Mouse (Mus musculus) spleen, adult 2 months (tissue): ENCODE results near the gene Miox. TPM values are rescaled to one million over a fixed set of nuclear protein-coding genes. Genes with fewer than 3 reads are reported as not detected.

Source experiments
- DNase-seq, 2 experiments: peaks; one replicate each; pipeline versions ENCODE4 v3.0.0 to v3.0.0-alpha.2; 2012 to 2021; ENCODE audit warnings: low spot score in 2 of 2, low read depth in 1 of 2
- H3K27ac ChIP-seq: fragments of 200-500 bp; 2 replicates; pipeline ENCODE4 v1.5.1; 2012; ENCODE audit warnings: low read length, inconsistent platforms; ENCODE audit not compliant: insufficient read depth
- H3K27me3 ChIP-seq: fragments of 200-500 bp; 2 replicates; pipeline ENCODE4 v1.6.1; 2012; ENCODE audit warnings: mild to moderate bottlenecking, moderate library complexity, low read length, inconsistent platforms; ENCODE audit not compliant: control insufficient read depth, insufficient read depth
- H3K36me3 ChIP-seq: fragments of 200-500 bp; 2 replicates; pipeline ENCODE4 v1.6.1; 2012; ENCODE audit warnings: mild to moderate bottlenecking, low read length, inconsistent platforms; ENCODE audit not compliant: control insufficient read depth, insufficient read depth
- H3K4me1 ChIP-seq: fragments of 200-500 bp; 2 replicates; pipeline ENCODE4 v1.6.1; 2011; ENCODE audit warnings: inconsistent platforms; ENCODE audit not compliant: control insufficient read depth, insufficient read depth, insufficient read length
- H3K4me3 ChIP-seq: fragments of 200-500 bp; 2 replicates; pipeline ENCODE4 v1.5.1; 2011; ENCODE audit warnings: mild to moderate bottlenecking, inconsistent platforms; ENCODE audit not compliant: insufficient read depth, insufficient read length; ENCODE audit errors: extremely low read depth
- CTCF ChIP-seq: fragments of 200-500 bp; IDR thresholded peaks from 2 replicates; pipeline ENCODE4 v1.5.1; 2011; ENCODE audit warnings: mild to moderate bottlenecking, inconsistent platforms; ENCODE audit not compliant: insufficient read depth, insufficient read length, insufficient replicate concordance; ENCODE audit errors: extremely low read depth
- POLR2A ChIP-seq: fragments of 200-500 bp; IDR thresholded peaks from 2 replicates; pipeline ENCODE4 v1.6.1; 2011; ENCODE audit warnings: low read depth, low read length, inconsistent platforms
- WGBS: fragments of 180-500 bp; shearing (Covaris S2); methylation state at CpG from one replicate; pipeline ENCODE4 v1.1.7; 2018; 5-methylcytosine and 5-hydroxymethylcytosine counted together
- polyA plus RNA-seq: library from polyadenylated mRNA; depleted of rRNA; stranded (reverse); fragments of >200 nt; gene quantifications from 2 replicates; pipeline ENCODE4 v1.2.3, GENCODE M21; 2012

Miox gene
- polyA plus RNA-seq, 1 experiment, result 1.4 TPM

DNA sequence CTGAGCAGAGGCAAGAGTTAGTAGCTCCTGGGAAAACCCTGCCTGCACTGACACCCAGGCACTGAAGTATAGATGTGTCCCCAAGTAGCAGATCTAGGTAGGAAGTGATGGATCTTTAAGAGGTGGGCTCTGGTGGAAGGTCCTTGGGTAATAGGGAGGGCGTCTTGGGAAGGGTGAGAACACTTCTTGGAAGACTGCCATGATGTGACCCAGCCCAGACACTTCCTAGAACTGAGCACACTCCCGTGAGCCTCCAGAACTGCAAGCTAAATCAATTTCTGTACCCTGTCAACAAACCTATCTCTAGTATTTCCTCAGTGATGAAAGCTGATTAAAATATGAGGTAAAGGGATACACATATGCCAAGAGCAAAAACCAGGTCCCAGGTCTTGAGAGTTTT, 41.4 kb upstream of the Miox start:
- Histone ChIP-seq H3K4me1 (no peaks in the 10 kb centered on the region), H3K4me3 (no peak overlapping the region), H3K27me3 (no peaks in the 10 kb centered on the region), H3K27ac (no peak overlapping the region), H3K36me3 (peaks cover 56% of the 10 kb centered on the region)
- no peak for DNase-seq
- TF ChIP-seq CTCF (no peak), POLR2A (no peak)
- 79% methylated on average over 2 of the region's 2 CpGs for WGBS

DNA sequence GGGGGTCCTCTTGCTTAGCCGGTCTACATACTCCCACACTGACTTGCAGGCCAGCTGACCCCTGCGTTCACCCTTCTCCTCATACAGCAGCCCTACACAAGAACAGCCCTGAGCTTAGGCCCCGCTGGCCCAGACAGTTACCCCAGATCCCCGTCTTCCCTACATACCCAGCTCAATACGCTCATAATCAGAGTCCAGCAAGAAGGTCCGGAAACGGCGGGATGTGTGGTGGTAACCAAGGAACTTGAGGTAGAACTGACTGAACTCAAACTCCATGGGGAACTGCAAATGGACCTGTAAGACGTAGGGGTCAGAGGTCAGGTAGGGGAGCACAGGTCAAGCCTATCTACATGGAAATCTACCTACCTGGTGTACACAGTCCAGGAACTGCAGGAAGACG, 40.4 kb upstream of the Miox start:
- Histone ChIP-seq H3K4me3 (no peak overlapping the region), H3K4me1 (no peaks in the 10 kb centered on the region), H3K27ac (no peak overlapping the region), H3K27me3 (no peaks in the 10 kb centered on the region), H3K36me3 (peaks cover 48% of the 10 kb centered on the region)
- 95% methylated on average over 10 of the region's 10 CpGs for WGBS
- DNase-seq, result no peak
- no peak for TF ChIP-seq POLR2A
- no peak for TF ChIP-seq CTCF

DNA sequence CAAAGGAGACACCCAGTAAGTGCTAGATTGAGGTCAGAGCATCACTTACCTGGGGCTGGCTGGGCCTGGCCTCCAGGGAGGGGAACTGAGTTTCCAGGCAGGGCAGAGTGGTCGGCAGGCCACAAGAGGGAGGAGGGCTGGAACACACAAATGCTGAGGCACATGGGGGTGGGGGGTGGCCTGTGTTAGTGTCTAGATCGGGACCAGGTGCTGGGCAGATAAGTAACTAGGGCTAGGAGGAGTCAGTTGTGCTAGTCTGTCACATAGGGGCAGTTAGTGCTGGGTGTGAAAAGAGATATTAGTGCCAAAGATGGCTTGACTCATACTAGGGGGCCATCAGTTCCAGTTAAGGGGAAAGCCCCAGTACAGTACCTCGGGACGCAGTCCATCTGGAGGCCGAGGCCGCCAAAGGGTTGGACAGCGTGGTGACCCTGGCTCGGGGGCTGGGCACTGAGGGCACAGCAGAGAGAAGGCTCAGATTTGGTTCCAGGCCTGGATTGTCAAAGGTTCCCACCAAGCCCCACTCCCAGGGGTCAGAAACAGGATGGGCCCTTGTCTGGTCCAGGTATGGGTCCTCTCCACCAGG, 38.5 kb upstream of the Miox start:
- no peak for TF ChIP-seq CTCF
- TF ChIP-seq POLR2A, result no peak
- DNase-seq, result no peak
- H3K27me3 ChIP-seq, result no peaks in the 10 kb centered on the region
- H3K4me1 ChIP-seq, result no peaks in the 10 kb centered on the region
- peaks cover 49% of the 10 kb centered on the region for H3K36me3 ChIP-seq
- no peak overlapping the region for H3K27ac ChIP-seq
- 88% methylated on average over 8 of the region's 8 CpGs for WGBS
- H3K4me3 ChIP-seq, result no peak overlapping the region

DNA sequence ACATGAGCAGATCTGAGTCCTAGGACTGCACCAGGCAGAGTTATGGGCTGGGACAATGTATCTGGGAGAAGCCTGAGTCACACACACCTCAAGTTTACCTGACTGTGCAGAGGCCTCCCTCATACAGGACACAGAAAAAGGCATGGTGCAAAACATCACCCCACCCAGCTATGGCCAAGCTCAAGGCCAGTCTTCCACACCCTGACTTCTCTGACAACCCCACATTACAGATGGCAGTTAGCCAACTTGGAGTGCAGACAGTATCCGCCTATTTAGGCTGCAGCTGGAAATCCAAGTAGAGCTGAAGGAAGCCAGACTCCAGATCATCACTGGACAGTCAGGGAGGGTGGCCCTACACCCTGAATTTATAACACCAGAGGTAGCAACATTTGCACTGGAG, 37.7 kb upstream of the Miox start:
- Histone ChIP-seq H3K36me3 (peaks cover 49% of the 10 kb centered on the region), H3K27ac (no peak overlapping the region), H3K27me3 (no peaks in the 10 kb centered on the region), H3K4me3 (no peak overlapping the region), H3K4me1 (no peaks in the 10 kb centered on the region)
- DNase-seq, result no peak
- 73% methylated on average over 1 of the region's 1 CpGs for WGBS
- TF ChIP-seq POLR2A (no peak), CTCF (no peak)

DNA sequence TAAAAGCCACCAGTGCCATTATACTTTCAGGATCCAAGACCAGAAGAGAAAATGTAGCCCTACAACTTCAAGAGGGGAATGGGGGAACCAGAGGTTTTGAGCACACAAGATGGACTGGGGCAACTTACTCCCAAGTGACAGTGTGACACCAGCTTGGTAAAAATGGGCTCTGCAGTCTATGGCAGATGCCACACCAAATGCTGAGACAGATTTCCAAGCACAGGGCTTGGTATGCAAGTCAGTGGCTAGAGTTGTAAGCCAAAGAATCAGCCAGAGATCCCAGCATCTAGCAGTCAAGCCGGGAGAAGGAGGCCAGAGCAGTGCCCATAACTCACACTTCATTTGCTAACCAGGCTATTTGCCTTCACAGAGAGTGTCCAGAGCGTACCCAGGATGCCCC, 36.5 kb upstream of the Miox start:
- 98% methylated on average over 2 of the region's 2 CpGs for WGBS
- Histone ChIP-seq H3K36me3 (peaks cover 53% of the 10 kb centered on the region), H3K27me3 (no peaks in the 10 kb centered on the region), H3K4me3 (no peak overlapping the region), H3K4me1 (no peaks in the 10 kb centered on the region), H3K27ac (no peak overlapping the region)
- no peak for DNase-seq
- TF ChIP-seq CTCF (no peak), POLR2A (no peak)

DNA sequence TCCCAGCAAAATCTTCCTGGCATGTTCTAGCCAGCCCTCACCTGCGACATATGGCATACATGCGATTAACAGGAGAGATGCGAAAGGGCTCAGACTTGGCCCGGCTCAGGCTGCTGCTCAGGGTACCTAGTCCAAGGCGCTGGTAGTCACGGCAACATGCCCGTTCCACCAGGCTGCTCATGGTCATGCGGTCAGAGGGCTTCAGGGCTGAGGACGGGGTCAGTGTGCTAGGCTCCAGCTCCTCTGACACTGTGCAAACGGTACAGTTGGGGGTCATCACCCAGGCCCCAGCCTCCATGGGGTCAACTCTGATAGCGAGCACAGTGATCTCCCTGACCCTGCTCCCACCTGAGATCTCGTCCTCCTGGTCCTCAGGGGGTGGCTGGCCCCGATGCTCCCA, 34.0 kb upstream of the Miox start:
- 96% methylated on average over 13 of the region's 13 CpGs for WGBS
- no peak overlapping the region for H3K27ac ChIP-seq
- no peaks in the 10 kb centered on the region for H3K4me1 ChIP-seq
- H3K36me3 ChIP-seq, result peaks cover 50% of the 10 kb centered on the region
- no peak for DNase-seq
- no peaks in the 10 kb centered on the region for H3K27me3 ChIP-seq
- TF ChIP-seq POLR2A, result no peak
- TF ChIP-seq CTCF, result no peak
- no peak overlapping the region for H3K4me3 ChIP-seq

DNA sequence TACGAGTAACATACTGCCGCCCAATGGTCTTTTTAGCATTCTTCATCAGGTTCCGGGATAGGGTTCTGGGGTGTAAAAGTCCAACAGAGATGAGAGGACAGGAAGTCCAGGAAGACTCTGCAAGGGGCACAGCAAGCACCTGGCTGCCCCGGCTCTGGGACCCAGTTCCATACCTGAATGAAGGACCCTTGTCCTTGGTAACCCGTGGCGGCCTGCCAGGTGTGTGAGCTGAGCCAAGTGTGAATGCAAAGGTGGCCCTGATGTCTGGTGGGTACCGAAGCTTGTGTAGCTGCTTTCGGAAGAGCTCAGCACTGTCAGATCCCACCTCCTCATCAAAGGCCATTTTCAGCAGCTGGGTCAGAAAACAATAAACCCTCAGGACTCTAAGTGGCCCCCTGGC, 33.6 kb upstream of the Miox start:
- Histone ChIP-seq H3K27me3 (no peaks in the 10 kb centered on the region), H3K36me3 (peaks cover 51% of the 10 kb centered on the region), H3K4me3 (no peak overlapping the region), H3K27ac (no peak overlapping the region), H3K4me1 (no peaks in the 10 kb centered on the region)
- WGBS, result 96% methylated on average over 8 of the region's 8 CpGs
- DNase-seq, result no peak
- TF ChIP-seq POLR2A, result no peak
- TF ChIP-seq CTCF, result no peak
